Mouse (Mus musculus): Measurements from ENCODE around the gene Zmiz2.
"Not testable (repeated sequence)": the region's sequence is repeated elsewhere in the genome, so short reads cannot be mapped to it uniquely, and the experiment has no call there.

The Zmiz2 gene

GRCm38 (mm10) chr11:6420283-6420703 is 31.4 kb downstream of the Zmiz2 start:
- no peak for DNase-seq (ENCODE audit: low read depth, low spot score)

DNA sequence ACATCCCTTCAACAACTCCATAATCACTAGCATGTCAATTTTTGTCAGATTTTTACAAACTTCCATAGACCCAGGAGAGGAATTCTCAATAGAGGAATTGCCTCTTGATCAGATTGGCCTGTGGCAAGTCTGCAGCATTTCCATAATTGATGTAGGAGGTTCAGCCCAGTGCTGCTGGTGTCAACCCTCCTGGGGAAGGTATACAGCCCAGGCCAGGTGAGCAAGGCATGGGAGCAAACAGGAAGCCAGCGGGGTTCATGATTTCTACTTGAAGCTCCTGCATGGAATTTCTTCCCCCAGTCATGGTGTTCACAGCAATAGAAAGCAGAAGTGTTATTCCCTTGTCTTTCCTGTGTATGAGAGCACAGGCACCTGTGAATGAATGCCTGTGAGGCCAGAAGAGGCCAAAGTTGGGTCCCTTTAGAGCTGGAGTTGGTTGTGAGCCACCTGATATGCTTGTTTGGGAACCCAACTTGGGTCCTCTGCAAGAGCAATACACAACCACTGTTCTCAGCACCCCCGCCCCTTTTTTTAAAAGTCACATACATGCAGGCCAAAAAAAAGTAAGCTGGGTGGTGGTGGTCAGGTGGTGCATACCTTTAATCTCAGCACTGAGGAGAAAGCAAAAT is 32.0 kb downstream of the Zmiz2 start:
- DNase-seq (ENCODE audit: low read depth, low spot score) = no peak

DNA sequence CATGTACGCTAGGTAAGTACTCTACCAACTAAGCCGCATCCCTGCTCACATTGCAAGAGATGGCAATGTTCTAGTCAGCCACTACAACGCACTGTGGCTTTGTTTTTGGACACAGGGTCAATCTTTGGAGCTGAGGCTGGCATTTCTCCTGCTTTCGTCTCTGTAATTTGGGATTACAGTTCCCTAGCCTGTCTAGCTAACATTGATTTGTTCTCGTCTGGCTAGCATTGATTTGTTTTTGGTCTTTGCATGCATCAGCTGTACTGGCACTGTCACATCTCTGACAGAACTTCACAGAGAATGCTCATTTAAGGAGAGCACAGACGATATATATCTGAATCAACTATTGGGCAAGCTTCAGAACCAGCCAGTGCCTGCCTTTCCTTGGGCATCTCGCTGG is 41.3 kb downstream of the Zmiz2 start:
- DNase-seq (ENCODE audit: low read depth, low spot score) = no peak

DNA sequence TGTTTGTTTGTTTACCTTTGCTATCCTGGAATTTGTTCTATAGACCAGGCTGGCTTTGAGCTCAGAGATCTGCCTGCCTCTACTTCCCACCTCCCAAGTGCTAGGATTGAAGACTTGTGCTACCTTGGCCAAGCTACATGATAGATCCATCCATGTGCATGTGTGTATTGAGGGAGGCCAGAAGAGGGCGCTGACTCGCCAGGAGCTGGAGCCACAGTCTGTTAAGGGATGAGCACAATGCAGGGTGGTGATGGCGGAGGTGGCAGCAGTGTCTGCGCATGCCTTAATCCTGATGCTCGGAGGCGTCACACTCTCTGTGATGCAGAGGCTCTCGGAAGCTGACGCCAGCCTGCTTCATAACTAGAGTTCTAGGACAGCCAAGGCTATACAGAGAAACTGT is 47.6 kb downstream of the Zmiz2 start:
- no peak for DNase-seq (ENCODE audit: low read depth, low spot score)

GRCm38 (mm10) chr11:6437667-6438066 is 48.8 kb downstream of the Zmiz2 start:
- DNase-seq (ENCODE audit: low read depth, low spot score) = no peak

DNA sequence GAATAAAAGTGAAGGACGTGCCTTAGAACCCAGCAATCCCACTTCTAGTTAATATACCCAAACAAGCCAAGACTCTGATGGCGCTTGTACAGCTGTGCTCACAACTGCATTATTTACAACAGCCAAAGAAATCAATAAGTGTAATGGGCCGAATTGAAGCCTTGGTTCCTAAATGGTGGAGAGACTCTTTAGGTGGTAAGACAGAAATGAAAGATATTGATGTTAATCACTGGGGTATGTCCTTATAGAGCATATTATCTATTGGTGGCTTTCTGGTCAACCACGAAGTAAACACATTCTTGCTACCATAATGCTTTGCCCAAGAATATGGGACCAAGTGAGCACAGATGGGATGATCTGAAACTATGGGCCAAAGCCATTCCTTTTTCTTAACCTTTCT is 51.3 kb downstream of the Zmiz2 start:
- no peak for DNase-seq (ENCODE audit: low read depth, low spot score)

DNA sequence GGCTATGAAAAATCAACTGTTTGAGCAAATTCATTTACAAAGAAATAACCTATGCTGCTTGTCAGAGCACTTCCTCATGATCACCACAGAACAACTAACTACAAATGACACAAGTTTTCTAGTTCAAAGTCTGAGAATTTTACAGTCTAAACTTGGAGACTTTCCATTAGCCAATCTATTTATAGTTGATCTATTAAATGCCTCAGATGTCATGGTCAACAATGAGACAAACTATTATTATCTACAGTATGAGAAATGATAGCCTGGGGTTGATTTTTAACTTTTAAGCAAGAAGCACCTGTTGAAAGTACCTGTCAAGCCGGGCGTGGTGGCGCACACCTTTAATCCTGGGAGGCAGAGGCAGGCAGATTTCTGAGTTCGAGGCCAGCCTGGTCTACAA is 53.7 kb downstream of the Zmiz2 start:
- no peak for DNase-seq (ENCODE audit: low read depth, low spot score)

- no peak for DNase-seq (ENCODE audit: low read depth, low spot score)
These were observed 54.2 kb downstream of the Zmiz2 start for GRCm38 (mm10) chr11:6443102-6443501.

- peak; percentile 11 for DNase-seq (ENCODE audit: low read depth, low spot score)
These were observed 54.8 kb downstream of the Zmiz2 start for GRCm38 (mm10) chr11:6443727-6444076.

- DNase-seq (ENCODE audit: low read depth, low spot score) = peak; percentile 98
These were observed 55.4 kb downstream of the Zmiz2 start, which contains the start of gene H2afv for GRCm38 (mm10) chr11:6444077-6444853. TSS of gene H2afv (minus strand) at chr11:6444443.

DNA sequence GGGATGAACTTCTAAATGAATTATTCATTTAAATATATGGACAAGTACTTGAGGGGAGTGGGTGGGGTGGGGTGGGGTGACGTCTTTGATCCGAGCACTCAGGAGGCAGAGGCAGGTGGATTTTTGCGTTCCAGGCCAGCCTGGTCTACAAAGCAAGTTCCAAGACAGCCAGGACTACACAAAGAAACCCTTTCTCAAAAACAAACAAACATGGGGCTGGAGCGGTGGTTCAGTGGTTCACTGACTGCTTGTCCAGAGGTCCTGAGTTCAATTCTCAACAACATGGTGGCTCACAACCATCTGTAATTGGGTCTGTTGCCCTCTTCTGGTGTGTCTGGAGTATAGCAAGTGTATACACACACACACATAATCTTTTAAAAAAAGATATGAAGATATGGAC is 56.6 kb downstream of the Zmiz2 start:
- DNase-seq (ENCODE audit: low read depth, low spot score) = no peak

- no peak for DNase-seq (ENCODE audit: low read depth, low spot score)
These were observed 57.1 kb downstream of the Zmiz2 start for GRCm38 (mm10) chr11:6445951-6446350.

- DNase-seq (ENCODE audit: low read depth, low spot score) = no peak
These were observed 58.6 kb downstream of the Zmiz2 start for GRCm38 (mm10) chr11:6447493-6447892.

DNA sequence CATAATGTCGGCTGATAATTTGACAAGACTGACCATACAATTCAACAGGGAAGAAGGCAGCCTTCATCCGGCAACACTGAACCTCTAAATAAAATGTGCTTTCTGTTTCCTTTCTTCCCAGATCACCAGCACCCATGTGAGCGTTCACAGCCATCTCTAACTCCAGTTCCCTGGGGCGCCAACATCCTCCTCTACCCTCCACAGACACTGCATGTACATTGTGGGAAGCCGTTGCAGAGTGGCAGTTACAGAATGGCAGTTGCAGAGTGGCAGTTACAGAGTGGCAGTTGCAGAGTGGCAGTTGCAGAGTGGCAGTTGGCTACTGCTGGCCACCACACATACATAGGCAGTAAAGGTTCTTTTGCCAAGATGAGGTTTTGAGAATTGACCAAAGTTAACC is 59.3 kb downstream of the Zmiz2 start:
- DNase-seq (ENCODE audit: low read depth, low spot score) = not testable (repeated sequence)
